Mouse (Mus musculus) gastrocnemius, adult 8-10 months (tissue): ENCODE results near the gene Pirt. TPM values are rescaled to one million over a fixed set of nuclear protein-coding genes. Genes with fewer than 3 reads are reported as not detected.

Experiments
- DNase-seq, 2 experiments: peaks; one replicate each; pipeline ENCODE4 v3.0.0; 2022; ENCODE audit warnings: low spot score in 2 of 2
- total RNA-seq, 4 experiments: library from RNA; stranded (reverse); gene quantifications; 2 replicates each; pipeline ENCODE4 v1.2.4; 2022

Pirt gene
- total RNA-seq, 4 experiments from 2014 or later: 0.12 to 0.16 (median 0.15) TPM; not detected in 1

DNA sequence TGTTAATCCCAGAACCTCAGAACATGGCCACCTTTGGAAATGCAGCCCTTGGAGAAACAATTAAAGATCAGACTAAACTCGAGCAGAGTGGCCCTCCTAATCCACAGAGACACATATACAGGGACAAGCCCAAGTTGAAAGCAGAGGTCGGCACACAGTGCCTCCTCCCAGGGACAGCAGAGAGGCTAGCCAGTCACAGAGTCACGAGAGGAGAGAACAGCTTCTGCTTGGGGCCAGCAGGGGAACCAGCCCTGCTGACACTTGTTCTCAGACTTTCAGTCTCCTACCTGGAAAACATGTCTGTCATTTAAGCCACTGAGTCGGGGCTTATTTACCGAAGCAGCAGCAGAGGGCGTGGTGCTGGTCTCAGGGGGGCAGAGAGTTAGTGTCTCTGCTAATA is 34.7 kb downstream of the Pirt start:
- no peak for DNase-seq

- no peak for DNase-seq
Measured at GRCm38 (mm10) chr11:66946922-66947321, 35.1 kb downstream of the Pirt start.

DNA sequence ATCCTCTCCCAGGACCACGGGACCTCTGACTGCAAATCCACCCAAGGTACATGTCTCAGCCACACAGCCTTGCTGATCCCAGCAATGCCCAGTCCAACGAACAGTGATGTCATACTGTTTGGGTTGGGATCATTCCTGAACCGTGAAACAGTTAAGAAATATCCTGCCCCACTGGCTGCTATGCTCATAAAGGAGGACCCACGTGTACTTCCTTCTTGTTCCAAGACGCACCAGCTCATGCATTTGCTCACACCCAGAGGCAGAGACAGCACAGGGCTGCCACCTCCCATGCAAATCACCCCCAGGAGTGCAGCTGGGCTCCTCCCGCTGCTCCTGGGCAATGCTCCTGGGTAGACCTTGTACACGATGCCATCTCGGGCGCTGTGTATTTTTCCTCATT is 44.5 kb downstream of the Pirt start, which contains the start of gene Tmem238l:
Gene Tmem238l, plus strand, starts transcription at position 336 of the 400 bp plus-strand sequence.
- DNase-seq: no peak

DNA sequence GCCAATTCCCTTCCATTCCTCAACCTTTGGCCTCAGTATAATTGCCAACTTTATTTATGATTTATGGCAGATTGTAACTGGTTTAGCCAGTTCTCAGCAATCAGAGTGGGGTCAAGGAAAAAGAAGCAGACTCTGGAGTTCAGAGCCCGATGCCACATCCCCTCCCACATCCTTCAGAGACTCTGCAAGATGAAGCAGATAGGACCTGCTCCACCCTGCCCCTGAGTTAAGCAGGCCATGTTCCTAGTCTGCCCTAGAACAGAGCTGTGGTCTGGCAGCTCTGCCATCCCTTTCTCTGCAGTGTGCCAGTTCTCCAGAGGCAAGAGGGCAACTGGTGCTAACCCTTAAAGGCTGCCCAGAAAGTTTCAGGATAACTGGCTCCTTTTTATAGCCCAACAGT is 49.0 kb downstream of the Pirt start:
- DNase-seq: no peak

DNA sequence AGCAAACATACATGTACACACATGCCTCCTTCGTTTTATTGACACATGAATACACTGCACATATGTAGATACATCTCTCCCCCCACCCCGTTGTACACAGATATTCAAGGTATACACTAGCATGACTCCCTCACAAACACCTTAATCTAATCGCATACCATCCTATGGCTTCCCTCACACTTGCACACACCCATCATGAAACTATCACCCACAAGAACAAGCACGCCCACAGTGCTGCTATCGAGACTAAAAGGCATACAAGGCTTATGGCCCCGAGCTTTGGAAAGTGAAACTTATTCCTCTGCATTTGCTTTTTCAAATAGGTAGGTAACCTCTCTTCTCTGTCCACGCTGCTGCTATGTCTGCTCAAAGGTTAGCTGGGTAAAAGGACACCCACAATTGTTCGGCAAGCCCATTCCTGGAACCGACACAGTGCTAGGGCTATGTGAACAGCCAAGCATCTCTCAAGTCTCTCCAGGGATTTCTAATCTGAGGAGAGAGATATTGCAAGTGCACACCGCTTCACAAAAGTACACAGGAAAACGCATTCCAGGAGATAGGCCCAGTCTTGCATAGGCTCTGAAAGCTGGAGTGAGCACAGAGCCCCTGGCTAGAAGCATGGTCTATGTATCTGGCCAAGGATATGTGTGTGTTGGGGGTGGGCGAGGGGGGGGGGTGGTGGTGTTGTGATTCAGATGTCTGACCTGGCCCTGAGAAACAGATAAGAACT is 49.8 kb downstream of the Pirt start:
- DNase-seq: no peak

DNA sequence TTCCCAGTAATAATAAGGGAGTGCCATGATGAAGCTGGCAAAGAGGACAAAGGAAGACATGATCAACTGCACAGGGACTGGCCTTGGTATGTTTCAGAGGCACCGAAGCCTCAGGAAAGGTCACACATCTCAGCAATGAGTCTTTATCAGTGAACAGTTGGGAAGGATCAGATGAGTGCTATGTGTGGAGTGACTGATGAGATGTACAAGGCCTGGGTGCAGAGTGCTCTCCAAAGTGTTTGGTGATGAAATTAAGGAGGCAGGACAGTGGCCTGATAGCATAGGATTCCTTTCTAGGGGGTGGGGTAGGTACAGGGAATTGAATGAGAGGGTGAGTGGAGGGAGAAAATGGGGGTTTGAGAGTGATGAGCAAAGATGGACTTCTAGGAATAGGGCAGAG is 51.7 kb downstream of the Pirt start:
- no peak for DNase-seq

DNA sequence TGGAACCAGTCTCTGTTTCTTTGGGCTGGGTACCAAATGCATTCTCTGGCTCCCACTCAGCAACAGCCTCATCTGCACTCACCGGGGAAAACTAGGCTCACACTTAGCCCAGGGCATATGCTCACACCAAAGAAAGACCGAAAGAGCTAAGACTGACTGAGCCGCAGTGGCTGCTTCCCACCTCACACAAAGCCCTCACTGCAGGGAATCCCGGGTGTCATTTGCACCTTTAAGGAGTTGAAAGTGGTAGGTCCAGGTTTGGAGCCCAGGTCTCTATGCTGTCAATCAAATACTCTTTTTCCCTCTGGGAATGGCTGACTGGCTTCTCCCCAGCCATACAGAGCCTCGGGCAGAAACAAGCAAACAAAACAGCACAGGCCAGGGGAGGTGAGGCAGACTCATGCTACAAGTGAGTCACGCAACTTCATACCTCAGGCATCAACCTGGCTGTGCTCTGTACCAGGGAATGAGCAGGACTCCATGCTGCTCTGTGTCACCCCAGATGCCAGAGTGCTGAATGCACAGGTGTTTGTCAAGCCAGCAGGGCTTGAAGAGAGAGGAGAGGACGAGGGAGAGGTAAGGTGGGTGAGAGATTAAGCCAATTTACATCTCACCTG is 54.8 kb downstream of the Pirt start:
- DNase-seq: no peak

DNA sequence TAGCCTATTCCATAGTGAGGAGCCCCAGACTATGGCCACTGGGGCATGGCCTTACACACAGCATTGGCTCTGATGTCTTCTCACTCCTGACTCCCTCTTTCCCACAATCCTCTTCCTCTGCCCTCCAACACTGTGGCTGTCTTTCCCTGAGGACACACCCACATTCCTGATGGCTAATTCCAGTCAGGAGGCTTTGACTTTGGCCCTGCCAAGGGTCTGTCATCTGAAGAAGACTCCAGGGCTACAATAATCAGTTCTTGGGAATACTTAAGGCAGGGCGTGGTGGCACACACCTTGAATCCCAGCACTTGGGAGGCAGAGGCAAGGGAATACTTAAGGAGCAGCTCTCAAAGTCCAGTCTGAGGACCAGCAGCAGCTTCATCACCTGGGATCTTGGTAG is 56.8 kb downstream of the Pirt start:
- no peak for DNase-seq

- DNase-seq: no peak
Measured at GRCm38 (mm10) chr11:66973507-66973906, 61.7 kb downstream of the Pirt start.

GRCm38 (mm10) chr11:66975606-66976330 is 64.0 kb downstream of the Pirt start:
- no peak for DNase-seq

Other genes with a start within 250 kb of the Pirt start
- not detected for gene Tmem238l, start 44.7 kb downstream of the Pirt start, total RNA-seq
- gene Tmem220, start 113.2 kb downstream of the Pirt start, total RNA-seq: 1 to 10 TPM in 2 of 4 experiments, under 1 TPM in 2; 0.65 to 1.2 (median 0.90) TPM
- gene Adprm, start 140.6 kb downstream of the Pirt start, total RNA-seq: 1 to 10 TPM; 6.0 to 9.4 (median 6.5) TPM
- gene Sco1, start 140.7 kb downstream of the Pirt start, total RNA-seq: 1 to 10 TPM; 6.9 to 8.8 (median 7.7) TPM
- 1 to 10 TPM; 4.4 to 9.9 (median 6.9) TPM for gene Myh3, start 166.3 kb downstream of the Pirt start, total RNA-seq